Mouse (Mus musculus) kidney, adult 2 months (tissue): ENCODE measurements around the gene Slc6a5.

Source experiments
- CTCF ChIP-seq: fragments of 200-500 bp; conservative IDR thresholded peaks from 2 replicates; pipeline ENCODE4 v1.5.1; 2011; ENCODE audit warnings: low read depth, mild to moderate bottlenecking, control low read depth, low read length, moderate library complexity, mixed read lengths; ENCODE audit not compliant: insufficient read depth, insufficient read length
- POLR2A ChIP-seq: fragments of 200-500 bp; IDR thresholded peaks from one replicate; pipeline ENCODE4 v1.6.1; 2011; ENCODE audit warnings: low read depth, low read length, control low read depth

GRCm38 (mm10) chr7:49910361-49910760, 415 bp downstream of the Slc6a5 start:
- TF ChIP-seq CTCF (no peak), POLR2A (no peak)
